Mouse (Mus musculus) liver, embryonic 14.5 days (tissue): Measurements from ENCODE around the gene Chmp3. TPM values are rescaled to one million over a fixed set of nuclear protein-coding genes. Genes with fewer than 3 reads are reported as not detected.

Experiments
- ATAC-seq: fragments of 200-750 bp; cut with Nextera tagmentation; 2 replicates; pipeline ENCODE4 v1.8.0; 2017; ENCODE audit warnings: moderate number of reproducible peaks, mild to moderate bottlenecking, moderate library complexity; ENCODE audit not compliant: insufficient read depth
- DNase-seq, 3 experiments: peaks; one replicate each; pipeline ENCODE4 v3.0.0-alpha.2; 2012 to 2013; ENCODE audit warnings: low read depth in 3 of 3, low spot score in 3 of 3
- H3K27ac ChIP-seq: fragments of 300-500 bp; sonication (generic); 2 replicates; pipeline ENCODE4 v1.5.1; 2014; ENCODE audit warnings: moderate library complexity, mild to moderate bottlenecking, control low read depth, inconsistent platforms
- H3K27me3 ChIP-seq: fragments of 300-500 bp; sonication (generic); 2 replicates; pipeline ENCODE4 v1.6.1; 2014; ENCODE audit warnings: mild to moderate bottlenecking, low read length, moderate library complexity; ENCODE audit not compliant: control insufficient read depth, insufficient read depth
- H3K36me3 ChIP-seq: fragments of 300-500 bp; sonication (generic); replicated peaks from 2 replicates; pipeline ENCODE4 v1.6.1; 2014; ENCODE audit warnings: low read depth; ENCODE audit not compliant: control insufficient read depth, insufficient read depth
- H3K4me1 ChIP-seq, 2 experiments: fragments of 200-500 bp in 1 of 2; fragments of 300-500 bp in 1 of 2; sonication (generic) in 1 of 2; replicated peaks; 2 replicates each; pipeline ENCODE4 v1.6.1; 2012 to 2014; ENCODE audit warnings: antibody characterized with exemption in 1 of 2, inconsistent platforms in 1 of 2, low read length in 1 of 2; ENCODE audit not compliant: control insufficient read depth in 2 of 2, insufficient read depth in 2 of 2
- H3K4me2 ChIP-seq: fragments of 300-500 bp; sonication (generic); 2 replicates; pipeline ENCODE4 v1.6.1; 2014; ENCODE audit warnings: low read depth, mild to moderate bottlenecking, control low read depth, moderate library complexity
- H3K4me3 ChIP-seq, 2 experiments: fragments of 200-500 bp in 1 of 2; fragments of 300-500 bp in 1 of 2; sonication (generic) in 1 of 2; 2 replicates each; pipeline ENCODE4 v1.5.1; 2012 to 2014; ENCODE audit warnings: low read depth in 2 of 2, low read length in 2 of 2, mild to moderate bottlenecking in 2 of 2, control low read depth in 1 of 2, inconsistent platforms in 1 of 2, moderate library complexity in 1 of 2; ENCODE audit not compliant: insufficient read depth in 1 of 2
- H3K9ac ChIP-seq: fragments of 300-500 bp; sonication (generic); replicated peaks from 2 replicates; pipeline ENCODE4 v1.6.1; 2014; ENCODE audit warnings: mild to moderate bottlenecking, control low read depth, moderate library complexity
- H3K9me3 ChIP-seq: fragments of 300-500 bp; sonication (generic); 2 replicates; pipeline ENCODE4 v1.6.1; 2016; ENCODE audit warnings: low read length, mixed read lengths; ENCODE audit not compliant: control insufficient read depth
- CTCF ChIP-seq: IDR thresholded peaks from 2 replicates; pipeline ENCODE4 v1.5.1; 2016; ENCODE audit warnings: antibody characterized with exemption, low read depth, control low read depth
- EP300 ChIP-seq: IDR thresholded peaks from 2 replicates; pipeline ENCODE4 v1.6.1; 2016; ENCODE audit warnings: antibody characterized with exemption, low read depth
- WGBS: fragments of 180-500 bp; shearing (Covaris S2); extraction: QIAGEN DNeasy Blood & Tissue Kit; methylation state at CpG from one replicate; pipeline ENCODE4 v1.1.7; 2014; ENCODE audit not compliant: insufficient replicate concordance; 5-methylcytosine and 5-hydroxymethylcytosine counted together
- polyA plus RNA-seq, 2 experiments: library from polyadenylated mRNA; depleted of rRNA in 1 of 2; stranded (reverse) in 1 of 2; unstranded in 1 of 2; fragments of >200 nt; fragmentation: Nextera tagmentation in 1 of 2; extraction: Ambion mirVana in 1 of 2; gene quantifications; 2 replicates each; pipeline versions ENCODE4 v1.2.1 to v1.2.3; 2012 to 2014

Chmp3 gene
- polyA plus RNA-seq, 2 experiments: 21.9 to 34.3 TPM

GRCm38 (mm10) chr6:71569025-71569424 is 25.4 kb downstream of the Chmp3 start:
- H3K27me3 ChIP-seq: no peaks in the 10 kb centered on the region
- H3K4me1 ChIP-seq: no peaks in the 10 kb centered on the region
- H3K9me3 ChIP-seq: no peaks in the 10 kb centered on the region
- 71% methylated on average over 2 of the region's 2 CpGs for WGBS
- DNase-seq (no peak), ATAC-seq (no peak)
- H3K9ac ChIP-seq: no peak overlapping the region
- H3K4me3 ChIP-seq: no peak overlapping the region
- no peak overlapping the region for H3K4me2 ChIP-seq
- TF ChIP-seq EP300 (no peak), CTCF (no peak)
- H3K27ac ChIP-seq: no peak overlapping the region
- peaks cover 4% of the 10 kb centered on the region; the same call in 1 of the 2 replicates for H3K36me3 ChIP-seq

- peak; percentile 74 for ATAC-seq
- peak overlapping the region; percentile 18 for H3K9ac ChIP-seq
- 59% methylated on average over 1 of the region's 1 CpGs for WGBS
- peak; percentile 12 to 16 (median 12) for DNase-seq
- H3K4me3 ChIP-seq: no peak overlapping the region
- peaks cover 13% of the 10 kb centered on the region in 2 experiments for H3K4me1 ChIP-seq
- H3K4me2 ChIP-seq: 0 out of 2 replicates have a peak overlapping the region, but pooled peaks have one; percentile 15
- H3K27me3 ChIP-seq: no peaks in the 10 kb centered on the region
- H3K36me3 ChIP-seq: peaks cover 10% of the 10 kb centered on the region
- H3K9me3 ChIP-seq: no peaks in the 10 kb centered on the region
- TF ChIP-seq CTCF (no peak), EP300 (peak; percentile 30; the same call in 1 of the 2 replicates)
- H3K27ac ChIP-seq: peak overlapping the region; percentile 42
Observed at GRCm38 (mm10) chr6:71575359-71575758, 31.8 kb downstream of the Chmp3 start.

- DNase-seq (no peak), ATAC-seq (no peak)
- no peak overlapping the region for H3K4me3 ChIP-seq
- no peak overlapping the region for H3K4me2 ChIP-seq
- H3K27me3 ChIP-seq: no peaks in the 10 kb centered on the region
- H3K4me1 ChIP-seq: peaks cover 12 to 13% of the 10 kb centered on the region in 2 experiments
- peaks cover 5% of the 10 kb centered on the region for H3K36me3 ChIP-seq
- H3K27ac ChIP-seq: no peak overlapping the region
- no peaks in the 10 kb centered on the region for H3K9me3 ChIP-seq
- TF ChIP-seq CTCF (no peak), EP300 (no peak)
- no peak overlapping the region for H3K9ac ChIP-seq
- WGBS: 83% methylated on average over 11 of the region's 11 CpGs
Observed at GRCm38 (mm10) chr6:71579478-71579877, 35.9 kb downstream of the Chmp3 start.

- Histone ChIP-seq H3K9me3 (no peaks in the 10 kb centered on the region), H3K9ac (no peak overlapping the region), H3K36me3 (peaks cover 8% of the 10 kb centered on the region), H3K27ac (no peak overlapping the region), H3K4me2 (no peak overlapping the region), H3K4me3 (no peak overlapping the region), H3K27me3 (no peaks in the 10 kb centered on the region), H3K4me1 (no peaks in the 10 kb centered on the region)
- no peak for DNase-seq
- TF ChIP-seq EP300 (no peak), CTCF (no peak)
- 63% methylated on average over 4 of the region's 4 CpGs for WGBS
- ATAC-seq: no peak
Observed at GRCm38 (mm10) chr6:71583198-71583597, 39.6 kb downstream of the Chmp3 start.

GRCm38 (mm10) chr6:71589401-71589800 is 45.8 kb downstream of the Chmp3 start:
- no peak overlapping the region for H3K27ac ChIP-seq
- H3K27me3 ChIP-seq: no peaks in the 10 kb centered on the region
- no peak for DNase-seq
- no peak for ATAC-seq
- WGBS: 90% methylated on average over 1 of the region's 1 CpGs
- TF ChIP-seq CTCF: no peak
- TF ChIP-seq EP300: no peak
- H3K4me2 ChIP-seq: no peak overlapping the region
- no peaks in the 10 kb centered on the region for H3K4me1 ChIP-seq
- H3K9me3 ChIP-seq: no peaks in the 10 kb centered on the region
- H3K36me3 ChIP-seq: peaks cover 53% of the 10 kb centered on the region
- H3K4me3 ChIP-seq: no peak overlapping the region
- no peak overlapping the region for H3K9ac ChIP-seq
